Mouse (Mus musculus) bone marrow macrophage, adult 2 months (primary cell): Measurements from ENCODE around the gene Frmd4a. TPM values are rescaled to one million over a fixed set of nuclear protein-coding genes. Genes with fewer than 3 reads are reported as not detected.
A peak's percentile ranks its signal among the peaks of the same experiment; 100 is the strongest.

Experiments
- H3K27ac ChIP-seq: 2 replicates; pipeline ENCODE4 v1.5.1; 2012; ENCODE audit warnings: low read depth, low read length; ENCODE audit not compliant: insufficient read depth
- H3K4me1 ChIP-seq: 2 replicates; pipeline ENCODE4 v1.6.1; 2012; ENCODE audit warnings: low read length; ENCODE audit not compliant: control insufficient read depth, insufficient read depth
- H3K4me3 ChIP-seq: 2 replicates; pipeline ENCODE4 v1.5.1; 2012; ENCODE audit warnings: mild to moderate bottlenecking, low read length, moderate library complexity; ENCODE audit not compliant: insufficient read depth
- CTCF ChIP-seq: IDR thresholded peaks from 2 replicates; pipeline ENCODE4 v1.5.1; 2012; ENCODE audit warnings: low read depth, mild to moderate bottlenecking, low read length, moderate library complexity
- POLR2A ChIP-seq: IDR thresholded peaks from 2 replicates; pipeline ENCODE4 v1.6.1; 2012; ENCODE audit warnings: mild to moderate bottlenecking, low read depth, low read length, borderline replicate concordance
- polyA plus RNA-seq: library from polyadenylated mRNA; stranded (reverse); fragments of >200 nt; gene quantifications from 2 replicates; pipeline ENCODE4 v1.2.4, GENCODE M21; 2012; ENCODE audit not compliant: missing spikeins, insufficient read depth, insufficient read length

Frmd4a gene
- polyA plus RNA-seq, 1 experiment = 29.7 TPM

DNA sequence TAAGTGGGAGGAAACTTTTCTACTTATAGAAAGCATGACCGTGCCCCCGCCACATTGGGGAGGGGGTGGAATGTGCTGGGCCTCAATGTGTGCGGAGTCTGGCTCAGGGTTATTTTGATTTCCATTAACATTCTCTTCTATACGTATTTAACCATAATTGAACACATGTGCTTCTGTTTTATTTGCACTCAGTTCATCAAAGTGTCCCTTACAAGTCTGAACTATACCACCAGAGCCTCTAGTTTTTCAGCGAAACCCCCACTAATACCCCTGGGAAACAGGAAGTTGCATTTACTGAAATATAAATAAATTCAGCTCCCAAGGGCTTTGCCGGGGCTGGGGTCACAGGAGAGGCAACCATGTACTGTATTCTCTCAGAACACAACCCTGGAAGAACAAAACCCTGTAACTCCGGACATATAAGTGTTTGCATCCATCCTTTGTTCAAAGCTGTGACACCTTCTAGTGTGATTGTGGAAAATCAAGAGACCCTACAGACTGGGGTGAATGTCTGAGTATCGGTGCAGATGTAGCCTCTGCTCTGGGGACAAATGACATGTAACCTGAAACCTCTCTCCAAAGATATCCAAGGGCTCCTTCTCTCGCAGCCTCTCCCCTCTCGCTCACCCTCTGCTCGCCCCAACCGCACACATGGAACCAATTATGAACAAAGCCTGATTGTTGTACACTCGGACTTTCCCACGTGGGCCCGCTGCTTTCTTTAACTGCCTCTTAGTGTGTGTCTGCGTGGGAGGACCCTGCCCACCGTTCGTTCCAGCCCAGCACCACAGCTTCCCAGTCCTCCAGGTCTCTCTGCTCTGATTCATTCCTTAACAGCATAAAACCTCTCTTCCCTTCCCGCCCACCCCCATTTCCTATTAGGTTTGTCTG lies 281.1 kb downstream of the Frmd4a start:
- no peak for TF ChIP-seq CTCF

DNA sequence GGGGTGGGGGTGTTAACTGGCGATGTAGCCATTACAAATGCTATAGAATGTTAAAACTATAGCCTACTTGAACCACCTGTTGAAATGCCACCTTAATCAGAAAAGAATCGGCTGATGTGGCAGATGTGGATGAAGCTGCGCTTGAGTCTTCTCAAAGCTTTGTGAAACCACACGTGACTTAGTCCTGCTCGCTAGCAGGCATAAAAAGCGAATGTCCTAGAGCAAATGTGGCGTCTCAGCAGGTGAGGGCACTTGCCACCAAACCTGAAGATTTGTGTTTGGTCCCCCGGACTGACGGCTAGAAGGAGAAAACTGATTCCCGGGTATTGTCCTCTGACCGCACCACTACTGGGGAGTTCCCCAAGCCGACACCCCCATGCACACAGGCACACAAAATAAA lies 282.1 kb downstream of the Frmd4a start:
- H3K4me3 ChIP-seq = no peak overlapping the region
- no peak overlapping the region for H3K27ac ChIP-seq

More for the DNA sequence above, 281.1 kb downstream of the Frmd4a start:
- Histone ChIP-seq H3K27ac (no peak overlapping the region), H3K4me1 (peaks cover 18% of the 10 kb centered on the region), H3K4me3 (no peak overlapping the region)

DNA sequence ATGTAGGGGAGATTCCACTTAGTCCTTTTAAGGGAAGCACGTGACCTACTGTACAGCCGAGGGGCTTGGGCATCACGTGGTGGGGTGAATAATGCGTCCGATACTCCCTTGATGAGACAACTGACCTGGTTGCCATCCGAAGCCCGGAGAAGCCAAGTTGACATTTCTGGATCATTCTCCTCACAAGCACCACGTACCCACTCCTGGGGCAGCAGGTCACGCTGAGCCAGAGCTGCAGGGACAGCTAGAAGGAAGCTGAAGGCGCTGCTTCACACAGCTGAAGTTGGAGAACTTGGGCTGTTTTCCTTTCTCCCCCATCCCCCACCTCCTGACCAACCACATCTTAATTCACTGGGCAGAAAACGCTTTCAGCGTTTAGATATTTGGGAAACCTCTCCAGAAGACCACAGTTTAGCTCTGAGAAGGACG lies 282.9 kb downstream of the Frmd4a start:
- peaks cover 17% of the 10 kb centered on the region for H3K4me1 ChIP-seq
- TF ChIP-seq POLR2A (no peak), CTCF (no peak)
- H3K27ac ChIP-seq = no peak overlapping the region
- peak overlapping the region; percentile 44 for H3K4me3 ChIP-seq

More for the DNA sequence above, 282.1 kb downstream of the Frmd4a start:
- no peak for TF ChIP-seq POLR2A
- peaks cover 18% of the 10 kb centered on the region for H3K4me1 ChIP-seq

DNA sequence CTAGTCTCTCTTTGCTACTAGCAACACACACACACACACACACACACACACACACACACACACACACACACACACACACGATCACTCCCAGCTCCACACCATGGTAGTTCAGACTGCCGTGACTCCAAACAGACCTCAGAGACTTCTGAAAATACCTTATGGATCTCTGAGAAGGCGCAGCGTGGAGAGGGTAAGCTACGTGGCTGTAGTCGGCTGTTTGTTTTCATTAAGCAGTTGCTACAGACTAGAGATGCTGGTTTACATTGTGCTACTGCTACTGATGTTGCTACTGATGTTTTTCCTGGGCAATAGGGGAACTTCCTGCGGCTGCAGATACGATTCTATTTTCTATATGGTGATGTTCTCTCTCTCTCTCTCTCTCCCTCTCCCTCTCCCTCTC lies 283.3 kb downstream of the Frmd4a start:
- H3K27ac ChIP-seq = no peak overlapping the region
- TF ChIP-seq POLR2A = no peak
- TF ChIP-seq CTCF = no peak
- H3K4me3 ChIP-seq = peak overlapping the region; percentile 44
- peaks cover 15% of the 10 kb centered on the region for H3K4me1 ChIP-seq

DNA sequence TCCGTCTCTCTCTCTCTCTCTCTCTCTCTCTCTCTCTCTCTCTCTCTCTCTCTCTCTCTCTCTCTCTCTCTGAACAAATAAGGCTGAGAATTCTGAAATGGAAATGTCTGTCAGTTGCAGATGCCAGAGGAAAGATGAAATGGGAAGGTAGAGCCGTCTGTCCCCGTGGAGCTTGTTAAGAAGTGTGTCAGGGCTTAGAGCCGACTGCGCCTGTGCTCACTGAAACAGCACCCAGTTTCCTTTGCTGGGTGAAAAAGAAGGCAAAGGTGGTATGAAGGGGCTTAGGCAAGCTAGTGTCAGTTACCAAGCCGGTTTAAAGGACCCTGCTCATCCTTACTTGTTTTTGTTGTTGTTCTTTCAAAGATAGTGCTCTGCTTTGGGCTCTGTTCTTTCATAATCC lies 283.7 kb downstream of the Frmd4a start:
- no peak for TF ChIP-seq CTCF
- no peak for TF ChIP-seq POLR2A
- no peak overlapping the region for H3K27ac ChIP-seq
- peaks cover 10% of the 10 kb centered on the region for H3K4me1 ChIP-seq
- H3K4me3 ChIP-seq = no peak overlapping the region

DNA sequence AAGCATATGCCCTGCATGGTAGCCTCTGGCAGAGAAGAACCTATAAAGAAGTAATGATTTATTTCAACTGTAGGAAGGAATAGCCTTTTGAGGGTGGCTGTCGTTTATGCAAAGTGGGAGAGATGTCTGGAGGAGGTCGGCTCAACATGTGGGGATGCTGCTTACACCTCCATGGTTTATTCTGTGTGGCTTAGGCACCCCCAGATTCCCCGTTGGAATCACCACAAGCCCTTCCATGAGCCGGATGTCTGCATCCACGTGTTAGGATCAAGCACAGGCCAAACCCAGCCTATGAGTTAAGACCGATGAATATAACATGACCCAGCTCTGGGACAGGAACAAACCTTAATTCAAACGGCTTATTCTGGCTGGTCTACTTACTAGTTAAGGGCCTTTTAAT lies 284.2 kb downstream of the Frmd4a start:
- H3K27ac ChIP-seq = no peak overlapping the region
- H3K4me3 ChIP-seq = no peak overlapping the region
- no peak for TF ChIP-seq CTCF
- no peak for TF ChIP-seq POLR2A

DNA sequence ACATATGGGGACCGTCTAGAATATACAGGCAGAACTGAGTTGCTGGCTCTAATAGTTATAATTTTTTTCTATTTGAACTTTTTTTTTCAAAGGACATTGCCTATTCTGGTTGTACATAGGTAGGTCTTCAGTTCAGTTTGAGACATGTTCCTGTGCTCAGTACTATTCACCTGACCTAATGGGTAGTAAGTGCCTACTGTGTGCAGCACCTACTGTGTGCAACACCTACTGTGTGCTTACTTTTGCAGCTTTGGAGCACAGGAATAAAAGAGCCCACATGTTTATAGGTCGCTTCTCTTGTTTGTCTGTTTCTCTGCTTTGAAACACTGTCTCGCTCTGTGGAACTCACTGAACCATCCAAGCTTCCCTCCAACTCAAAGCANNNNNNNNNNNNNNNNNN lies 284.6 kb downstream of the Frmd4a start:
- no peak overlapping the region for H3K4me3 ChIP-seq
- no peak overlapping the region for H3K27ac ChIP-seq
- peaks cover 10% of the 10 kb centered on the region for H3K4me1 ChIP-seq
- TF ChIP-seq CTCF (no peak), POLR2A (no peak)

More for the DNA sequence above, 284.2 kb downstream of the Frmd4a start:
- peaks cover 10% of the 10 kb centered on the region for H3K4me1 ChIP-seq

DNA sequence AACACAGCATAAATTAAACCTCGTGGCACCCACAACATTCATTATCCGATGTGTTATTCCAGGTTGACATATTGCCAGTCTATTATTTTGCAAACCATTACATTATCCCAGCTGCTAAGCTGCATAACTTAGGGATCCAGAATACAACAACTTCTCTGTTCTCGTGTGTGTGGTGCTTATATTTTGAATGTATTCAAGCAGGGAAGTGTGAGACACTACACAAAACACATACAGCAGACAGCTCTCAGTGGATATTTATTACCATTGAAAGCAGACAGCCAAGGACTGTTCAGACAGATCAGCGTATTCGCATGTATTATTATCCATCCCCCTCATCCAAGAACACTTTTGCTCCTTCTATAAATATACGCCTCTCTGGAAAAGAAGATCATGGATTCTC lies 289.6 kb downstream of the Frmd4a start:
- no peak overlapping the region for H3K27ac ChIP-seq
- no peak for TF ChIP-seq CTCF
- TF ChIP-seq POLR2A = no peak
- H3K4me3 ChIP-seq = no peak overlapping the region
- H3K4me1 ChIP-seq = no peaks in the 10 kb centered on the region

DNA sequence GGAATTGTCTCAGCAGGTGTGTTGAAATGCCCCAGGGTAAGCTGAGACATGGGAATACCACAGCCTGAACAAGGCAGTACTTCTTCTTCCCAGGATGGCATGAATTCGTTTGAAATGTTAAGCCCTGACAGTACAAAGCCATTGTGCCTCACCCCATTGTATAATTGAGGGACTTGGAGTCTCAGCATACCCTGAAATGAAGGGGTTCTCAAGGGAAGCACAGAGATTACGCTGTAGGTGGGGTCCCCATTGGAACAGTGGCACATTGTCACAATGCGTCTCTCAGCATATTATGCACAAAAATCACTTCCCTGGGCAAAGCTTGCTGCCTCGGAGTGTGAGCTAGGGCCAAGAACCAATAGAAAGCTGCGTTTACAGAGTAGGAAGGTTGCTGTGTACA lies 297.0 kb downstream of the Frmd4a start:
- Histone ChIP-seq H3K27ac (no peak overlapping the region), H3K4me1 (peaks cover 19% of the 10 kb centered on the region), H3K4me3 (no peak overlapping the region)
- TF ChIP-seq POLR2A = no peak
- no peak for TF ChIP-seq CTCF

DNA sequence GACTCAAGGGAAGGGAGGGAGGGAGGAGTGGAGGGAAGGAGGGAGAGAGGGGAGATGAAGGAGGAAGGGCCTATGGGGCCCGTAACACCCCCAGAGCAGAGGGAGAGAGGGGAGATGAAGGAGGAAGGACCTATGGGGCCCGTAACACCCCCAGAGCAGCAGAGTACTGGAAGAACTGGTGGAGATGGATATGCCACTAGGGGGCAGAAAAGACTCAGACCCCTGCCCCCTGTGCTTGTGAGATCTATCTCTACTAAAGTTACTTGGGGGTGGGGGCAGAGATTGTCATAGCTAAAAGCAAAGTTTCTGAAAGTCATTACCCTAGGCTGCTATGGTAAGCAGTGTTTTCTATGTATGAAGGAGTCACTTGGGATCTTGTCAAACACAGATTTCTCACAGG lies 299.1 kb downstream of the Frmd4a start:
- H3K4me3 ChIP-seq = no peak overlapping the region
- no peak overlapping the region for H3K27ac ChIP-seq
- peaks cover 19% of the 10 kb centered on the region for H3K4me1 ChIP-seq
- no peak for TF ChIP-seq POLR2A
- peak; percentile 20; the same call in 1 of the 2 replicates for TF ChIP-seq CTCF
